Mouse (Mus musculus) E14TG2a.4 (cell line): ENCODE measurements around the gene Lrrc49.

ENCODE experiments used
- CTCF ChIP-seq: conservative IDR thresholded peaks from 2 replicates; pipeline ENCODE4 v1.5.1; 2014; ENCODE audit warnings: low read length
- POU5F1 ChIP-seq: IDR thresholded peaks from 2 replicates; pipeline ENCODE4 v1.6.1; 2014; ENCODE audit warnings: low read length, borderline replicate concordance

GRCm38 (mm10) chr9:60563809-60564208 lies 124.1 kb downstream of the Lrrc49 start:
- TF ChIP-seq CTCF (no peak), POU5F1 (no peak)
